In genomic region chr1:64753109-64753508, GRCm38 (mm10) we compare ENCODE assay signal across 14 mouse cellular contexts. TPM values are rescaled to one million over a fixed set of nuclear protein-coding genes. Genes with fewer than 3 reads are reported as not detected.
DNase-seq lines count a peak whose midpoint lies in the region; TF ChIP-seq lines count a peak whose summit lies in the region.
"Had no signal": no experiment of that assay in that cellular context is flagged by ENCODE, and none has a peak within 500 bp of the region (broad histone marks: within the 10 kb centered on the region; RNA-seq: fewer than 3 reads in every experiment).

No protein-coding gene starts in this region.

- DNase-seq in adrenal gland, postnatal 14 days, result peak; percentile 59
- DNase-seq in adrenal gland, postnatal 25 days, result no peak
- peak; percentile 64 for DNase-seq in heart, postnatal 10 days
- peak; percentile 85 for DNase-seq in lung, postnatal 25 days (ENCODE audit: low spot score)
- DNase-seq in cerebellum, adult 2 months, result no peak
- no peak for DNase-seq in frontal cortex, postnatal 36 days (ENCODE audit: low spot score in 2 of 2)
- no peak for DNase-seq in right cerebral cortex, postnatal 4 days
- DNase-seq: cerebellum, postnatal 14 days; thymus, adult 18-20 months had no signal

- 91% methylated on average over 8 of the region's 8 CpGs for WGBS in cerebellum, adult 2 months

- no peaks in the 10 kb centered on the region for H3K4me1 ChIP-seq in cerebellum, adult 2 months (ENCODE audit: control insufficient read depth, insufficient read depth, low read length)

- H3K27me3 ChIP-seq in C2C12 (ENCODE audit: control insufficient read depth, insufficient read depth, insufficient read length), result no peaks in the 10 kb centered on the region
- H3K27me3 ChIP-seq in cerebellum, adult 2 months (ENCODE audit: control insufficient read depth, insufficient read depth, low read length), result no peaks in the 10 kb centered on the region
- H3K27me3 ChIP-seq: lung, embryonic 15.5 days; Patski had no signal

- no peak for TF ChIP-seq CTCF in C2C12 (IDR thresholded peaks at IDR 0.05; ENCODE audit: control insufficient read depth, insufficient read depth, insufficient read length)
- no peak for TF ChIP-seq CTCF in cerebellum, adult 2 months (IDR thresholded peaks at IDR 0.05; ENCODE audit: borderline replicate concordance, insufficient read depth, low read depth, low read length)

- no peak overlapping the region for H3K27ac ChIP-seq in cerebellum, adult 2 months (ENCODE audit: insufficient read depth, low read length)
- H3K27ac ChIP-seq: hindbrain, postnatal 0 days; kidney, embryonic 15.5 days; lung, embryonic 15.5 days had no signal

- no peak overlapping the region for H3K4me3 ChIP-seq in C2C12 (ENCODE audit: insufficient read depth, poor library complexity, severe bottlenecking)
- no peak overlapping the region for H3K4me3 ChIP-seq in cerebellum, adult 2 months (replicated peaks; ENCODE audit: insufficient read depth, low read depth, low read length)
- H3K4me3 ChIP-seq: kidney, embryonic 15.5 days; lung, embryonic 15.5 days had no signal

- H3ac ChIP-seq in C2C12 (ENCODE audit: control insufficient read depth, insufficient read length, low read depth), result no peak overlapping the region

- TF ChIP-seq POLR2A in cerebellum, adult 2 months (IDR thresholded peaks at IDR 0.05; ENCODE audit: borderline replicate concordance, insufficient read depth, low read length), result no peak

- no peaks in the 10 kb centered on the region for H3K79me2 ChIP-seq in C2C12 (ENCODE audit: control insufficient read depth, insufficient read depth)

- intact Hi-C loops in heart, postnatal 10 days (cut with DNase I), result no loop called here

- H3K36me3 ChIP-seq in C2C12 (ENCODE audit: control insufficient read depth, insufficient read depth), result no peaks in the 10 kb centered on the region
- H3K36me3 ChIP-seq: kidney, embryonic 15.5 days; lung, embryonic 15.5 days had no signal

- no peaks in the 10 kb centered on the region for H3K79me3 ChIP-seq in C2C12 (ENCODE audit: low read depth)

TF ChIP-seq in C2C12, 6 proteins besides CTCF, POLR2A, EP300 and RAD21:
- peak; percentile 67 for TF ChIP-seq CEBPB (IDR thresholded peaks at IDR 0.05; ENCODE audit: low read depth)
- no peak for TF ChIP-seq FOSL1 (IDR thresholded peaks at IDR 0.05; ENCODE audit: insufficient read depth, low read length, poor library complexity, severe bottlenecking)

RNA-seq across cellular contexts. Expression of gene Fzd5, which starts 15.6 kb away (rescaled TPM):
- 12.8 and 14.4 TPM in 2 replicates for total RNA-seq in adrenal gland, postnatal 14 days (2021)
- total RNA-seq in adrenal gland, postnatal 25 days (2021), result 11.8 and 15.4 TPM in 2 replicates
- polyA plus RNA-seq in C2C12 (2012; fragmentation: generic; extraction: Trizol), result 1.5 TPM
- total RNA-seq in heart, postnatal 10 days (2021), result 1 to 10 TPM; 6.4 to 7.9 TPM
- polyA plus RNA-seq in cerebellum, adult 2 months (2012; rRNA removed), result 0.98 and 1.0 TPM in 2 replicates

Comparison
In these comparisons a context has a peak if more than half of its experiments do, and no peak if none do; other contexts are left out.
1. DNase-seq: peak in adrenal gland, postnatal 14 days (single experiment), heart, postnatal 10 days (2 of 2) and lung, postnatal 25 days (single experiment); none in adrenal gland, postnatal 25 days (single experiment), cerebellum, adult 2 months (0 of 2), frontal cortex, postnatal 36 days (0 of 2) and right cerebral cortex, postnatal 4 days (single experiment).